Mouse (Mus musculus) neural tube, embryonic 12.5 days (tissue): ENCODE data around the gene Gm28372. TPM values are rescaled to one million over a fixed set of nuclear protein-coding genes. Genes with fewer than 3 reads are reported as not detected.
A peak's percentile ranks its signal among the peaks of the same experiment; 100 is the strongest.

Experiments used
- ATAC-seq: fragments of 200-750 bp; cut with Nextera tagmentation; 2 replicates; pipeline ENCODE4 v1.8.0; 2017; ENCODE audit warnings: low read depth, mild to moderate bottlenecking, moderate TSS enrichment, moderate library complexity; ENCODE audit not compliant: low FRiP score
- H3K27ac ChIP-seq: fragments of 300-500 bp; sonication (generic); 2 replicates; pipeline ENCODE4 v1.5.1; 2016
- H3K27me3 ChIP-seq: fragments of 300-500 bp; sonication (generic); replicated peaks from 2 replicates; pipeline ENCODE4 v1.6.1; 2016; ENCODE audit warnings: mild to moderate bottlenecking
- H3K36me3 ChIP-seq: fragments of 300-500 bp; sonication (generic); 2 replicates; pipeline ENCODE4 v1.6.1; 2016; ENCODE audit warnings: mild to moderate bottlenecking
- H3K4me1 ChIP-seq: fragments of 300-500 bp; sonication (generic); 2 replicates; pipeline ENCODE4 v1.6.1; 2016
- H3K4me2 ChIP-seq: fragments of 300-500 bp; sonication (generic); replicated peaks from 2 replicates; pipeline ENCODE4 v1.6.1; 2016; ENCODE audit warnings: mild to moderate bottlenecking
- H3K4me3 ChIP-seq: fragments of 300-500 bp; sonication (generic); 2 replicates; pipeline ENCODE4 v1.5.1; 2016
- H3K9ac ChIP-seq: fragments of 300-500 bp; sonication (generic); 2 replicates; pipeline ENCODE4 v1.6.1; 2016; ENCODE audit warnings: mild to moderate bottlenecking
- H3K9me3 ChIP-seq: fragments of 300-500 bp; sonication (generic); 2 replicates; pipeline ENCODE4 v1.6.1; 2016; ENCODE audit warnings: mild to moderate bottlenecking
- WGBS: fragments of 180-500 bp; shearing (Covaris S2); methylation state at CpG from one replicate; pipeline ENCODE4 v1.1.7; 2016; 5-methylcytosine and 5-hydroxymethylcytosine counted together
- polyA plus RNA-seq: library from polyadenylated mRNA; unstranded; fragments of >200 nt; fragmentation: Nextera tagmentation; extraction: Ambion mirVana; gene quantifications from 2 replicates; pipeline ENCODE4 v1.2.1, GENCODE M21; 2016

Gene Gm28372
- polyA plus RNA-seq, 1 experiment from 2014 or later, result 0.13 TPM

GRCm38 (mm10) chr2:130439840-130440480, 34.9 kb downstream of the Gm28372 start:
- Histone ChIP-seq H3K9ac (no peak overlapping the region), H3K36me3 (peaks cover 72% of the 10 kb centered on the region), H3K4me2 (no peak overlapping the region), H3K4me3 (no peak overlapping the region), H3K9me3 (no peaks in the 10 kb centered on the region), H3K27ac (no peak overlapping the region), H3K4me1 (no peaks in the 10 kb centered on the region), H3K27me3 (no peaks in the 10 kb centered on the region)
- WGBS, result 93% methylated on average over 4 of the region's 4 CpGs
- no peak for ATAC-seq

- Histone ChIP-seq H3K4me1 (no peaks in the 10 kb centered on the region), H3K9ac (no peak overlapping the region), H3K9me3 (no peaks in the 10 kb centered on the region), H3K4me3 (no peak overlapping the region), H3K4me2 (no peak overlapping the region), H3K27ac (no peak overlapping the region), H3K27me3 (no peaks in the 10 kb centered on the region), H3K36me3 (peaks cover 72% of the 10 kb centered on the region)
- 87% methylated on average over 10 of the region's 10 CpGs for WGBS
- ATAC-seq, result no peak
These were observed 37.1 kb downstream of the Gm28372 start for GRCm38 (mm10) chr2:130442162-130442561.

- H3K27ac ChIP-seq, result no peak overlapping the region
- H3K27me3 ChIP-seq, result 0 out of 2 replicates have a peak, but pooled peaks cover 6% of the 10 kb centered on the region
- no peaks in the 10 kb centered on the region for H3K9me3 ChIP-seq
- ATAC-seq, result no peak
- peaks cover 12% of the 10 kb centered on the region for H3K4me1 ChIP-seq
- H3K36me3 ChIP-seq, result peaks cover 10% of the 10 kb centered on the region
- H3K4me3 ChIP-seq, result no peak overlapping the region
- no peak overlapping the region for H3K4me2 ChIP-seq
- no peak overlapping the region for H3K9ac ChIP-seq
These were observed 43.4 kb downstream of the Gm28372 start for GRCm38 (mm10) chr2:130448449-130448848.

- 0 out of 2 replicates have a peak, but pooled peaks cover 6% of the 10 kb centered on the region for H3K27me3 ChIP-seq
- peaks cover 12% of the 10 kb centered on the region for H3K4me1 ChIP-seq
- 0 out of 2 replicates have a peak overlapping the region, but pooled peaks have one; percentile 5 for H3K9ac ChIP-seq
- peak overlapping the region; percentile 83 for H3K4me2 ChIP-seq
- peak; percentile 34 for ATAC-seq
- no peak overlapping the region for H3K27ac ChIP-seq
- H3K9me3 ChIP-seq, result no peaks in the 10 kb centered on the region
- peaks cover 4% of the 10 kb centered on the region; the same call in 1 of the 2 replicates for H3K36me3 ChIP-seq
- H3K4me3 ChIP-seq, result peak overlapping the region; percentile 89
- WGBS, result 10% methylated on average over 17 of the region's 17 CpGs
These were observed 44.2 kb downstream of the Gm28372 start for GRCm38 (mm10) chr2:130449021-130449793.

- H3K4me2 ChIP-seq, result peak within 1 kb of the TSS; percentile 83
- H3K27me3 ChIP-seq, result 0 out of 2 replicates have a peak, but pooled peaks cover 6% of the 10 kb centered on the region
- no peaks in the 10 kb centered on the region; the same call in 1 of the 2 replicates for H3K36me3 ChIP-seq
- H3K4me3 ChIP-seq, result peak within 1 kb of the TSS; percentile 89
- peaks cover 12% of the 10 kb centered on the region for H3K4me1 ChIP-seq
- ATAC-seq, result peak; percentile 97
- H3K27ac ChIP-seq, result peak within 1 kb of the TSS; percentile 66; the same call in 1 of the 2 replicates
- peak within 1 kb of the TSS; percentile 83 for H3K9ac ChIP-seq
- H3K9me3 ChIP-seq, result no peaks in the 10 kb centered on the region
- under 1% methylated on average over 50 of the region's 50 CpGs for WGBS
These were observed 44.9 kb downstream of the Gm28372 start, which contains the start of gene Ptpra for GRCm38 (mm10) chr2:130449794-130450433. TSS of gene Ptpra (plus strand) at chr2:130450278.

- Histone ChIP-seq H3K9ac (peak overlapping the region; percentile 83), H3K4me2 (peak overlapping the region; percentile 83), H3K4me3 (peak overlapping the region; percentile 89), H3K4me1 (peaks cover 12% of the 10 kb centered on the region), H3K9me3 (no peaks in the 10 kb centered on the region), H3K27ac (peak overlapping the region; percentile 66; the same call in 1 of the 2 replicates), H3K36me3 (no peaks in the 10 kb centered on the region; the same call in 1 of the 2 replicates), H3K27me3 (0 out of 2 replicates have a peak, but pooled peaks cover 6% of the 10 kb centered on the region)
- WGBS, result under 1% methylated on average over 47 of the region's 47 CpGs
- ATAC-seq, result peak; percentile 79
These were observed 45.4 kb downstream of the Gm28372 start for GRCm38 (mm10) chr2:130450434-130450796.

GRCm38 (mm10) chr2:130451086-130451726, 46.2 kb downstream of the Gm28372 start:
- Histone ChIP-seq H3K27ac (no peak overlapping the region), H3K36me3 (no peaks in the 10 kb centered on the region), H3K9me3 (no peaks in the 10 kb centered on the region), H3K4me3 (peak overlapping the region; percentile 89), H3K9ac (peak overlapping the region; percentile 83), H3K27me3 (0 out of 2 replicates have a peak, but pooled peaks cover 6% of the 10 kb centered on the region), H3K4me2 (peak overlapping the region; percentile 83), H3K4me1 (peaks cover 12% of the 10 kb centered on the region)
- ATAC-seq, result no peak
- WGBS, result 76% methylated on average over 14 of the region's 14 CpGs

GRCm38 (mm10) chr2:130451727-130452090, 46.7 kb downstream of the Gm28372 start:
- no peaks in the 10 kb centered on the region for H3K36me3 ChIP-seq
- 0 out of 2 replicates have a peak, but pooled peaks cover 6% of the 10 kb centered on the region for H3K27me3 ChIP-seq
- WGBS, result 84% methylated on average over 3 of the region's 3 CpGs
- peaks cover 12% of the 10 kb centered on the region for H3K4me1 ChIP-seq
- H3K4me3 ChIP-seq, result no peak overlapping the region
- H3K9me3 ChIP-seq, result no peaks in the 10 kb centered on the region
- H3K4me2 ChIP-seq, result peak overlapping the region; percentile 83
- ATAC-seq, result no peak
- peak overlapping the region; percentile 83 for H3K9ac ChIP-seq
- H3K27ac ChIP-seq, result no peak overlapping the region

- Histone ChIP-seq H3K9me3 (no peaks in the 10 kb centered on the region), H3K4me1 (peaks cover 12% of the 10 kb centered on the region), H3K9ac (no peak overlapping the region), H3K4me3 (no peak overlapping the region), H3K4me2 (no peak overlapping the region), H3K27me3 (0 out of 2 replicates have a peak, but pooled peaks cover 6% of the 10 kb centered on the region), H3K36me3 (no peaks in the 10 kb centered on the region), H3K27ac (no peak overlapping the region)
- ATAC-seq, result no peak
- WGBS, result 76% methylated on average over 2 of the region's 2 CpGs
These were observed 47.2 kb downstream of the Gm28372 start for GRCm38 (mm10) chr2:130452266-130452665.

- Histone ChIP-seq H3K9ac (no peak overlapping the region), H3K4me1 (peaks cover 12% of the 10 kb centered on the region), H3K4me3 (no peak overlapping the region), H3K9me3 (no peaks in the 10 kb centered on the region), H3K36me3 (no peaks in the 10 kb centered on the region), H3K27me3 (0 out of 2 replicates have a peak, but pooled peaks cover 2% of the 10 kb centered on the region), H3K4me2 (no peak overlapping the region), H3K27ac (no peak overlapping the region)
- WGBS, result 77% methylated on average over 6 of the region's 6 CpGs
- no peak for ATAC-seq
These were observed 48.4 kb downstream of the Gm28372 start for GRCm38 (mm10) chr2:130453421-130453820.

GRCm38 (mm10) chr2:130454748-130455370, 49.8 kb downstream of the Gm28372 start:
- Histone ChIP-seq H3K4me2 (no peak overlapping the region), H3K36me3 (no peaks in the 10 kb centered on the region), H3K27ac (no peak overlapping the region), H3K27me3 (no peaks in the 10 kb centered on the region), H3K9ac (no peak overlapping the region), H3K4me1 (peaks cover 12% of the 10 kb centered on the region), H3K4me3 (no peak overlapping the region), H3K9me3 (no peaks in the 10 kb centered on the region)
- 90% methylated on average over 6 of the region's 6 CpGs for WGBS
- ATAC-seq, result no peak
